Mouse (Mus musculus): ENCODE data around the gene Snta1. TPM values are rescaled to one million over a fixed set of nuclear protein-coding genes. Genes with fewer than 3 reads are reported as not detected.

The Snta1 gene
- polyA plus RNA-seq (2012; rRNA removed): 11.6 and 12.8 TPM in 2 replicates

GRCm38 (mm10) chr2:154407643-154408445 is at the start of gene Snta1:
Snta1 (minus strand) TSS chr2:154408099.

GRCm38 (mm10) chr2:154436458-154437190 is 28.7 kb upstream of the Snta1 start, which contains the start of gene Cbfa2t2:
Cbfa2t2 (plus strand) TSS chr2:154436481.

GRCm38 (mm10) chr2:154372842-154373500 is 34.9 kb downstream of the Snta1 start, which contains the start of gene Cdk5rap1:
Cdk5rap1 (minus strand) TSS chr2:154373010.

Other genes with a start within 250 kb of the Snta1 start
- not detected in 2 replicates for gene Bpifa5, start 245.5 kb downstream of the Snta1 start, polyA plus RNA-seq (2012; rRNA removed)
- gene Bpifb1, start 217.3 kb downstream of the Snta1 start, polyA plus RNA-seq (2012; rRNA removed): not detected in 2 replicates
- 0.13 TPM in 1 of 2 replicates, not detected in the other for gene Bpifb5, start 184.4 kb downstream of the Snta1 start, polyA plus RNA-seq (2012; rRNA removed)
- not detected in 2 replicates for gene Bpifb9a, start 150.2 kb downstream of the Snta1 start, polyA plus RNA-seq (2012; rRNA removed)
- not detected in 2 replicates for gene Bpifb9b, start 100.9 kb downstream of the Snta1 start, polyA plus RNA-seq (2012; rRNA removed)
- 7.0 and 7.4 TPM in 2 replicates for gene Cdk5rap1, start 35.1 kb downstream of the Snta1 start, polyA plus RNA-seq (2012; rRNA removed)
- gene Cbfa2t2, start 28.4 kb upstream of the Snta1 start, polyA plus RNA-seq (2012; rRNA removed): 7.9 and 8.9 TPM in 2 replicates
- 0.43 and 0.86 TPM in 2 replicates for gene 1700003F12Rik, start 139.0 kb upstream of the Snta1 start, polyA plus RNA-seq (2012; rRNA removed)
- gene Actl10, start 143.7 kb upstream of the Snta1 start, polyA plus RNA-seq (2012; rRNA removed): not detected in 2 replicates
- gene Necab3, start 150.8 kb upstream of the Snta1 start, polyA plus RNA-seq (2012; rRNA removed): 0.27 and 0.28 TPM in 2 replicates
- 9.8 and 11.9 TPM in 2 replicates for gene E2f1, start 161.8 kb upstream of the Snta1 start, polyA plus RNA-seq (2012; rRNA removed)
- 34.6 and 41.6 TPM in 2 replicates for gene Pxmp4, start 195.6 kb upstream of the Snta1 start, polyA plus RNA-seq (2012; rRNA removed)
- 5.8 and 6.8 TPM in 2 replicates for gene Zfp341, start 205.2 kb upstream of the Snta1 start, polyA plus RNA-seq (2012; rRNA removed)
- 1.1 and 1.3 TPM in 2 replicates for gene 4930519P11Rik, start 205.3 kb upstream of the Snta1 start, polyA plus RNA-seq (2012; rRNA removed)
- gene Chmp4b, start 243.6 kb upstream of the Snta1 start, polyA plus RNA-seq (2012; rRNA removed): 121 and 136 TPM in 2 replicates